Mouse (Mus musculus) lung, adult 2 months (tissue): Measurements from ENCODE around the gene Keg1.

Experiments
- CTCF ChIP-seq: fragments of 200-500 bp; IDR thresholded peaks from 2 replicates; pipeline ENCODE4 v1.5.1; 2011; ENCODE audit warnings: mild to moderate bottlenecking, low read length, control low read depth; ENCODE audit not compliant: insufficient read depth
- POLR2A ChIP-seq: fragments of 200-500 bp; IDR thresholded peaks from 2 replicates; pipeline ENCODE4 v1.6.1; 2011; ENCODE audit warnings: low read depth, mild to moderate bottlenecking, control low read depth, low read length, borderline replicate concordance; ENCODE audit errors: extremely low read depth

DNA sequence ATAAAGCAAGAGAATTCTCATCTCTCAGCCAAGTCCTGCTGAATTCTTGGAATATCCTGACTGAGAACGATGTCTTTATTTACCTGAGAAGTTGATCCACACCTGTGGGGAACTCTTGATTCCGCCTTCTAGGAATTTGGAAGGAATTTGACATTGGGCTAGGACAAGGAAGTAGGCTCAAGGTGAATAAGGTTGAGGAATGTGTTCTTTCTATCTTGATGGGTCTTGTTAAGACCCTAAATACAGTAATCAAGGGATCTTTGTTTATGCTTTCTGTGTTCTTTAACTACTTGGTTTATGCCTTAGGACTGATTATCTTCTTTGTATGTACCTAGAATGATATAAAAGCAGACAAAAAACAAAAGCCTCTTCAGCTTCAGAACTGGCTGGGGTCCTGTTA lies 36.4 kb downstream of the Keg1 start:
- TF ChIP-seq CTCF (no peak), POLR2A (no peak)
